Mouse (Mus musculus): ENCODE data around the gene Ddx27. TPM values are rescaled to one million over a fixed set of nuclear protein-coding genes. Genes with fewer than 3 reads are reported as not detected.
"Not testable (repeated sequence)": the region's sequence is repeated elsewhere in the genome, so short reads cannot be mapped to it uniquely, and the experiment has no call there.

Ddx27 gene
- polyA plus RNA-seq, 1 experiment from 2014 or later = 48.0 TPM

- WGBS = 82% methylated on average over 4 of the region's 4 CpGs
- H3K9me3 ChIP-seq (ENCODE audit: control insufficient read depth, low read length); ATAC-seq (ENCODE audit: insufficient read depth, low FRiP score, low TSS enrichment); H3K9ac ChIP-seq (ENCODE audit: low read length); H3K27ac ChIP-seq (ENCODE audit: low read depth, low read length); H3K4me1 ChIP-seq (ENCODE audit: control insufficient read depth, insufficient read depth, low read length); DNase-seq (ENCODE audit: low spot score); H3K4me2 ChIP-seq (ENCODE audit: low read depth); H3K36me3 ChIP-seq (ENCODE audit: control insufficient read depth, insufficient read depth, low read length); H3K4me3 ChIP-seq (ENCODE audit: low read depth, low read length); H3K27me3 ChIP-seq (ENCODE audit: control insufficient read depth, insufficient read depth, low read length): not testable (repeated sequence)
Observed at GRCm38 (mm10) chr2:167007565-167007964, 7.4 kb upstream of the Ddx27 start.

DNA sequence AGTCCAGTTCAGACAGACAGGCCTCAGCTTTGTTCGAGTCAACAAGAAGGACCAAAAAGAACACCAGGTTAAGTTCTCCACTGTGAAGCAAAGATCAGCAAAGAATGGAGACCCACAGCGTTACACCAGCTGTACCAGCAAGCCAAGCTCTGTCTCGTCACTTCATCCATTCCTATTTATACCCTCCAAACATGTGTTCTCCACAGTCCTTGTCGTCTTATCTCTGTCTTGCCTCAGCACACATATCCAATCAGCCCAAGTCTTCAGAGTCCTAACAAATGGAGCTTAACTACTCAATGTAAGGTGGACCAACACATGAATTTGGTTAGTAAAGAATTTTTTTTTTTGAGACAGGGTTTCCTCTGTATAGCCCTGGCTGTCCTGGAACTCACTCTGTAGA is 5.5 kb upstream of the Ddx27 start:
- no peak for ATAC-seq (ENCODE audit: insufficient read depth, low FRiP score, low TSS enrichment)

DNA sequence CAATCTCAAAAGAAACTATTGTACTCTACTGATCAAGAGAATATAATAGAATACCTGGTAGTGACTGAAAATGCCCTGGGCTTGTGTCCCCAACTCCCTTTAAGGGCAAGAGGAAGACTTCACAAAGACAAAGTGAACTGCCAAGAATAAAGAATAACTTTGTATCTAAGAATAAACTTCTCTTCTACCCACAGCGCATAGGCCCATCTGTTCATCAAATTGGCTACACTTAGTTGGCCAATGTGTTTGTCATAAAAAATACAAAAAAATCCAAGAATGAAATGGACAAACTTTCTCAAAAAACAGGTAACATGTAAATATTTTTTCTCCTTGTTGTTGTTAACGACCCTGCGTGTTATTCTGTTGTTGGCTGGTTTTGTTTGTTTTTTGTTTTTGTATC is 4.4 kb upstream of the Ddx27 start:
- Histone ChIP-seq H3K4me2 (ENCODE audit: low read depth) (no peak overlapping the region), H3K27me3 (ENCODE audit: control insufficient read depth, insufficient read depth, low read length) (no peaks in the 10 kb centered on the region), H3K4me1 (ENCODE audit: control insufficient read depth, insufficient read depth, low read length) (no peaks in the 10 kb centered on the region), H3K9me3 (ENCODE audit: control insufficient read depth, low read length) (no peaks in the 10 kb centered on the region), H3K4me3 (ENCODE audit: low read depth, low read length) (no peak overlapping the region), H3K27ac (ENCODE audit: low read depth, low read length) (no peak overlapping the region), H3K9ac (ENCODE audit: low read length) (no peak overlapping the region), H3K36me3 (ENCODE audit: control insufficient read depth, insufficient read depth, low read length) (no peaks in the 10 kb centered on the region)
- WGBS = 91% methylated on average over 3 of the region's 3 CpGs
- DNase-seq (ENCODE audit: low spot score) (no peak), ATAC-seq (ENCODE audit: insufficient read depth, low FRiP score, low TSS enrichment) (no peak)

More for the DNA sequence above, 5.5 kb upstream of the Ddx27 start:
- H3K4me2 ChIP-seq (ENCODE audit: low read depth) = no peak overlapping the region
- no peak for DNase-seq (ENCODE audit: low spot score)
- no peak overlapping the region for H3K9ac ChIP-seq (ENCODE audit: low read length)
- no peak overlapping the region for H3K27ac ChIP-seq (ENCODE audit: low read depth, low read length)
- no peaks in the 10 kb centered on the region for H3K36me3 ChIP-seq (ENCODE audit: control insufficient read depth, insufficient read depth, low read length)
- no peaks in the 10 kb centered on the region for H3K4me1 ChIP-seq (ENCODE audit: control insufficient read depth, insufficient read depth, low read length)
- WGBS = 85% methylated on average over 4 of the region's 4 CpGs
- H3K9me3 ChIP-seq (ENCODE audit: control insufficient read depth, low read length) = no peaks in the 10 kb centered on the region
- no peaks in the 10 kb centered on the region for H3K27me3 ChIP-seq (ENCODE audit: control insufficient read depth, insufficient read depth, low read length)
- H3K4me3 ChIP-seq (ENCODE audit: low read depth, low read length) = no peak overlapping the region

GRCm38 (mm10) chr2:167015382-167015718 is 357 bp downstream of the Ddx27 start:
- peak overlapping the region; percentile 95 for H3K4me3 ChIP-seq (ENCODE audit: low read depth, low read length)
- peak overlapping the region; percentile 79 for H3K9ac ChIP-seq (ENCODE audit: low read length)
- no peaks in the 10 kb centered on the region for H3K9me3 ChIP-seq (ENCODE audit: control insufficient read depth, low read length)
- peaks cover 8% of the 10 kb centered on the region for H3K36me3 ChIP-seq (ENCODE audit: control insufficient read depth, insufficient read depth, low read length)
- no peaks in the 10 kb centered on the region for H3K27me3 ChIP-seq (ENCODE audit: control insufficient read depth, insufficient read depth, low read length)
- peak overlapping the region; percentile 94 for H3K4me2 ChIP-seq (ENCODE audit: low read depth)
- WGBS = 0% methylated on average over 21 of the region's 21 CpGs
- DNase-seq (ENCODE audit: low spot score) (no peak), ATAC-seq (ENCODE audit: insufficient read depth, low FRiP score, low TSS enrichment) (peak; percentile 48; the same call in 1 of the 2 replicates)
- no peak overlapping the region for H3K27ac ChIP-seq (ENCODE audit: low read depth, low read length)
- peaks cover 7% of the 10 kb centered on the region; the same call in 1 of the 2 replicates for H3K4me1 ChIP-seq (ENCODE audit: control insufficient read depth, insufficient read depth, low read length)

GRCm38 (mm10) chr2:167019396-167019795 is 4.4 kb downstream of the Ddx27 start:
- peaks cover 7% of the 10 kb centered on the region; the same call in 1 of the 2 replicates for H3K4me1 ChIP-seq (ENCODE audit: control insufficient read depth, insufficient read depth, low read length)
- H3K9me3 ChIP-seq (ENCODE audit: control insufficient read depth, low read length) = no peaks in the 10 kb centered on the region
- no peak overlapping the region for H3K9ac ChIP-seq (ENCODE audit: low read length)
- WGBS = 88% methylated on average over 10 of the region's 10 CpGs
- no peak for DNase-seq (ENCODE audit: low spot score)
- no peak overlapping the region for H3K27ac ChIP-seq (ENCODE audit: low read depth, low read length)
- H3K36me3 ChIP-seq (ENCODE audit: control insufficient read depth, insufficient read depth, low read length) = peaks cover 20% of the 10 kb centered on the region
- H3K4me3 ChIP-seq (ENCODE audit: low read depth, low read length) = no peak overlapping the region
- H3K4me2 ChIP-seq (ENCODE audit: low read depth) = no peak overlapping the region
- no peaks in the 10 kb centered on the region for H3K27me3 ChIP-seq (ENCODE audit: control insufficient read depth, insufficient read depth, low read length)
- ATAC-seq (ENCODE audit: insufficient read depth, low FRiP score, low TSS enrichment) = no peak

- no peaks in the 10 kb centered on the region for H3K27me3 ChIP-seq (ENCODE audit: control insufficient read depth, insufficient read depth, low read length)
- no peak overlapping the region for H3K9ac ChIP-seq (ENCODE audit: low read length)
- peaks cover 41% of the 10 kb centered on the region for H3K36me3 ChIP-seq (ENCODE audit: control insufficient read depth, insufficient read depth, low read length)
- H3K9me3 ChIP-seq (ENCODE audit: control insufficient read depth, low read length) = no peaks in the 10 kb centered on the region
- no peak for ATAC-seq (ENCODE audit: insufficient read depth, low FRiP score, low TSS enrichment)
- no peak overlapping the region for H3K4me3 ChIP-seq (ENCODE audit: low read depth, low read length)
- H3K4me2 ChIP-seq (ENCODE audit: low read depth) = no peak overlapping the region
- no peak overlapping the region for H3K27ac ChIP-seq (ENCODE audit: low read depth, low read length)
- H3K4me1 ChIP-seq (ENCODE audit: control insufficient read depth, insufficient read depth, low read length) = no peaks in the 10 kb centered on the region
- WGBS = 95% methylated on average over 7 of the region's 7 CpGs
- DNase-seq (ENCODE audit: low spot score) = no peak
Observed at GRCm38 (mm10) chr2:167028553-167028952, 13.6 kb downstream of the Ddx27 start.

DNA sequence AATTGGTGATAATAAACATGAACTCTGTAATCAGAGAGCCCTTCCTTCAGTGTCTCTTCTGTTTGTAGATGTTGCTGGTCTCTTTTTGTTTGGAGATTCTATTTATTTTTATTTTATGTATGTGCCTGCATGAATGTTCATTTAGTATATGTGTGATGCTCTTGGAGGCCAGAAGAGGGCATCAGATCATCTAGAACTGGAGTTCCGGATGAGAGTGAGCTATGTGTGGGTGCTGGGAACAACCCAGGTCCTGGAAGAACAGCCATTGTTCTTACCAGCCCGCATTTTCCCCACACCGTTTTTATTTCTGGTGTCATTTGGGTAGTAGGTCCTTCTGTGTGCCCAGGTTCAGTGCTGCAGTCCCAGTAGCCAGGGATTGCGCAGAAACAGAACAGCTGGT is 15.5 kb downstream of the Ddx27 start:
- 95% methylated on average over 4 of the region's 4 CpGs for WGBS
- no peak for DNase-seq (ENCODE audit: low spot score)
- Histone ChIP-seq H3K36me3 (ENCODE audit: control insufficient read depth, insufficient read depth, low read length) (peaks cover 43% of the 10 kb centered on the region), H3K9me3 (ENCODE audit: control insufficient read depth, low read length) (no peaks in the 10 kb centered on the region), H3K4me2 (ENCODE audit: low read depth) (no peak overlapping the region), H3K4me1 (ENCODE audit: control insufficient read depth, insufficient read depth, low read length) (no peaks in the 10 kb centered on the region), H3K4me3 (ENCODE audit: low read depth, low read length) (no peak overlapping the region), H3K27me3 (ENCODE audit: control insufficient read depth, insufficient read depth, low read length) (no peaks in the 10 kb centered on the region), H3K9ac (ENCODE audit: low read length) (no peak overlapping the region), H3K27ac (ENCODE audit: low read depth, low read length) (no peak overlapping the region)
- ATAC-seq (ENCODE audit: insufficient read depth, low FRiP score, low TSS enrichment) = no peak

- WGBS = 93% methylated on average over 12 of the region's 12 CpGs
- H3K4me1 ChIP-seq (ENCODE audit: control insufficient read depth, insufficient read depth, low read length) = no peaks in the 10 kb centered on the region
- H3K27ac ChIP-seq (ENCODE audit: low read depth, low read length) = no peak overlapping the region
- no peak for ATAC-seq (ENCODE audit: insufficient read depth, low FRiP score, low TSS enrichment)
- no peak overlapping the region for H3K4me2 ChIP-seq (ENCODE audit: low read depth)
- DNase-seq (ENCODE audit: low spot score) = no peak
- no peak overlapping the region for H3K9ac ChIP-seq (ENCODE audit: low read length)
- peaks cover 45% of the 10 kb centered on the region for H3K36me3 ChIP-seq (ENCODE audit: control insufficient read depth, insufficient read depth, low read length)
- no peaks in the 10 kb centered on the region for H3K27me3 ChIP-seq (ENCODE audit: control insufficient read depth, insufficient read depth, low read length)
- H3K9me3 ChIP-seq (ENCODE audit: control insufficient read depth, low read length) = no peaks in the 10 kb centered on the region
- no peak overlapping the region for H3K4me3 ChIP-seq (ENCODE audit: low read depth, low read length)
Observed at GRCm38 (mm10) chr2:167037710-167038109, 22.7 kb downstream of the Ddx27 start.

DNA sequence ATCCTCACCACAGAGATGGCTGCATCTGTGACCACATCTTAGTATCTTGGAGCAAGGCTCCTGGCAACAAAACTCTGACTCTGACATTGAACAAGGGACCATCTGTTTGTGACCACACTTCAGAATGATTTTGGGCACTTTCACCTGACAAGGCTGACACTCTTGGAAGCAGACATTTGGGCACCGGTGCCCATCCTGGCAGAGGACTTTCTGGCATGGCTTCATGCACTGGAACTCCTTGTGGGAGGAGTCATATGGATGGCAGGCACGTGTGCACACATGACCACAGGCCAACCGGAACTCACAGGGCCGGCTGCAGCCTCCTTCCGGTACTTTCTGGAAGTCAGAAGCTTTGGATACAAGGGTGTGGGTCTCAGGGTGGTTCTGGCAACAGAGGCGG is 23.3 kb downstream of the Ddx27 start:
- WGBS = 91% methylated on average over 6 of the region's 6 CpGs
- Histone ChIP-seq H3K4me3 (ENCODE audit: low read depth, low read length) (no peak overlapping the region), H3K9ac (ENCODE audit: low read length) (no peak overlapping the region), H3K4me1 (ENCODE audit: control insufficient read depth, insufficient read depth, low read length) (no peaks in the 10 kb centered on the region), H3K4me2 (ENCODE audit: low read depth) (no peak overlapping the region), H3K36me3 (ENCODE audit: control insufficient read depth, insufficient read depth, low read length) (peaks cover 46% of the 10 kb centered on the region), H3K9me3 (ENCODE audit: control insufficient read depth, low read length) (no peaks in the 10 kb centered on the region), H3K27ac (ENCODE audit: low read depth, low read length) (no peak overlapping the region), H3K27me3 (ENCODE audit: control insufficient read depth, insufficient read depth, low read length) (no peaks in the 10 kb centered on the region)
- no peak for DNase-seq (ENCODE audit: low spot score)
- ATAC-seq (ENCODE audit: insufficient read depth, low FRiP score, low TSS enrichment) = no peak

Measured in neural tube, embryonic 11.5 days (tissue).